Mouse (Mus musculus): Measurements from ENCODE around the gene Olfr202. TPM values are rescaled to one million over a fixed set of nuclear protein-coding genes. Genes with fewer than 3 reads are reported as not detected.
"Not testable (repeated sequence)": the region's sequence is repeated elsewhere in the genome, so short reads cannot be mapped to it uniquely, and the experiment has no call there.

Olfr202 gene
- total and polyA plus RNA-seq, 2 experiments from 2014 or later = not detected

GRCm38 (mm10) chr16:59283476-59283875, 3.1 kb downstream of the Olfr202 start:
- DNase-seq (ENCODE audit: low spot score) (no peak), ATAC-seq (ENCODE audit: insufficient read depth, low read depth) (no peak)
- no peak overlapping the region for H3K27ac ChIP-seq (ENCODE audit: low read depth)
- no peaks in the 10 kb centered on the region for H3K4me1 ChIP-seq (ENCODE audit: control insufficient read depth, insufficient read depth)
- no peaks in the 10 kb centered on the region for H3K27me3 ChIP-seq (ENCODE audit: control insufficient read depth, insufficient read depth, low read length)
- no peak overlapping the region for H3K9ac ChIP-seq (replicated peaks; ENCODE audit: low read depth, low read length)
- TF ChIP-seq EP300 (IDR thresholded peaks at IDR 0.05; ENCODE audit: low read depth) (no peak), CTCF (IDR thresholded peaks at IDR 0.05; ENCODE audit: low read depth) (no peak)
- no peaks in the 10 kb centered on the region for H3K36me3 ChIP-seq (replicated peaks; ENCODE audit: control insufficient read depth, insufficient read depth, low read length)
- H3K4me3 ChIP-seq (ENCODE audit: low read depth, low read length) = no peak overlapping the region
- H3K4me2 ChIP-seq (ENCODE audit: low read depth, low read length) = no peak overlapping the region
- 56% methylated on average over 1 of the region's 1 CpGs for WGBS
- H3K9me3 ChIP-seq (replicated peaks; ENCODE audit: control insufficient read depth, low read length) = no peaks in the 10 kb centered on the region

GRCm38 (mm10) chr16:59280542-59280941, 6.1 kb downstream of the Olfr202 start:
- Histone ChIP-seq H3K27me3 (ENCODE audit: control insufficient read depth, insufficient read depth, low read length) (no peaks in the 10 kb centered on the region), H3K4me1 (ENCODE audit: control insufficient read depth, insufficient read depth) (no peaks in the 10 kb centered on the region), H3K4me3 (ENCODE audit: low read depth, low read length) (no peak overlapping the region), H3K9ac (replicated peaks; ENCODE audit: low read depth, low read length) (no peak overlapping the region), H3K36me3 (replicated peaks; ENCODE audit: control insufficient read depth, insufficient read depth, low read length) (no peaks in the 10 kb centered on the region), H3K27ac (ENCODE audit: low read depth) (no peak overlapping the region), H3K4me2 (ENCODE audit: low read depth, low read length) (no peak overlapping the region), H3K9me3 (replicated peaks; ENCODE audit: control insufficient read depth, low read length) (no peaks in the 10 kb centered on the region)
- WGBS = 38% methylated on average over 3 of the region's 3 CpGs
- DNase-seq (ENCODE audit: low spot score) (no peak), ATAC-seq (ENCODE audit: insufficient read depth, low read depth) (no peak)
- TF ChIP-seq CTCF (IDR thresholded peaks at IDR 0.05; ENCODE audit: low read depth) (no peak), EP300 (IDR thresholded peaks at IDR 0.05; ENCODE audit: low read depth) (no peak)

GRCm38 (mm10) chr16:59272532-59272931, 14.1 kb downstream of the Olfr202 start, which contains the start of gene Olfr201:
Olfr201 (minus strand) TSS chr16:59272632.
- not testable (repeated sequence) for H3K4me1 ChIP-seq (ENCODE audit: control insufficient read depth, insufficient read depth); H3K27ac ChIP-seq (ENCODE audit: low read depth); H3K36me3 ChIP-seq (replicated peaks; ENCODE audit: control insufficient read depth, insufficient read depth, low read length); DNase-seq (ENCODE audit: low spot score); ATAC-seq (ENCODE audit: insufficient read depth, low read depth); H3K9me3 ChIP-seq (replicated peaks; ENCODE audit: control insufficient read depth, low read length); H3K27me3 ChIP-seq (ENCODE audit: control insufficient read depth, insufficient read depth, low read length); H3K4me3 ChIP-seq (ENCODE audit: low read depth, low read length); H3K4me2 ChIP-seq (ENCODE audit: low read depth, low read length); H3K9ac ChIP-seq (replicated peaks; ENCODE audit: low read depth, low read length)
- 69% methylated on average over 4 of the region's 4 CpGs for WGBS

GRCm38 (mm10) chr16:59269097-59269496, 17.5 kb downstream of the Olfr202 start:
- WGBS = 58% methylated on average over 4 of the region's 4 CpGs
- H3K4me1 ChIP-seq (ENCODE audit: control insufficient read depth, insufficient read depth); DNase-seq (ENCODE audit: low spot score); H3K27me3 ChIP-seq (ENCODE audit: control insufficient read depth, insufficient read depth, low read length); H3K36me3 ChIP-seq (replicated peaks; ENCODE audit: control insufficient read depth, insufficient read depth, low read length); H3K4me3 ChIP-seq (ENCODE audit: low read depth, low read length); H3K9ac ChIP-seq (replicated peaks; ENCODE audit: low read depth, low read length); H3K4me2 ChIP-seq (ENCODE audit: low read depth, low read length); ATAC-seq (ENCODE audit: insufficient read depth, low read depth); H3K27ac ChIP-seq (ENCODE audit: low read depth); H3K9me3 ChIP-seq (replicated peaks; ENCODE audit: control insufficient read depth, low read length): not testable (repeated sequence)

GRCm38 (mm10) chr16:59249684-59250083, 36.9 kb downstream of the Olfr202 start:
- no peak overlapping the region for H3K4me3 ChIP-seq (ENCODE audit: low read depth, low read length)
- H3K9me3 ChIP-seq (replicated peaks; ENCODE audit: control insufficient read depth, low read length) = no peaks in the 10 kb centered on the region
- H3K9ac ChIP-seq (replicated peaks; ENCODE audit: low read depth, low read length) = no peak overlapping the region
- H3K4me1 ChIP-seq (ENCODE audit: control insufficient read depth, insufficient read depth) = no peaks in the 10 kb centered on the region
- H3K4me2 ChIP-seq (ENCODE audit: low read depth, low read length) = no peak overlapping the region
- DNase-seq (ENCODE audit: low spot score) (no peak), ATAC-seq (ENCODE audit: insufficient read depth, low read depth) (no peak)
- no peak overlapping the region for H3K27ac ChIP-seq (ENCODE audit: low read depth)
- TF ChIP-seq CTCF (IDR thresholded peaks at IDR 0.05; ENCODE audit: low read depth) (no peak), EP300 (IDR thresholded peaks at IDR 0.05; ENCODE audit: low read depth) (no peak)
- 79% methylated on average over 17 of the region's 17 CpGs for WGBS
- H3K36me3 ChIP-seq (replicated peaks; ENCODE audit: control insufficient read depth, insufficient read depth, low read length) = no peaks in the 10 kb centered on the region
- no peaks in the 10 kb centered on the region for H3K27me3 ChIP-seq (ENCODE audit: control insufficient read depth, insufficient read depth, low read length)

Other genes starting within 250 kb of the Olfr202 start
- not detected in 2 replicates for gene Olfr187, start 247.0 kb downstream of the Olfr202 start, total RNA-seq (2014; rRNA removed; ENCODE audit: low replicate concordance)
- gene Olfr187, start 247.0 kb downstream of the Olfr202 start, polyA plus RNA-seq (2015; fragmentation: Nextera tagmentation; extraction: Ambion mirVana) = not detected in 2 replicates
- gene Olfr190, start 208.8 kb downstream of the Olfr202 start, total RNA-seq (2014; rRNA removed; ENCODE audit: low replicate concordance) = not detected in 2 replicates
- not detected in 2 replicates for gene Olfr190, start 208.8 kb downstream of the Olfr202 start, polyA plus RNA-seq (2015; fragmentation: Nextera tagmentation; extraction: Ambion mirVana)
- gene Olfr191, start 197.0 kb downstream of the Olfr202 start, total RNA-seq (2014; rRNA removed; ENCODE audit: low replicate concordance) = not detected in 2 replicates
- not detected in 2 replicates for gene Olfr191, start 197.0 kb downstream of the Olfr202 start, polyA plus RNA-seq (2015; fragmentation: Nextera tagmentation; extraction: Ambion mirVana)
- not detected in 2 replicates for gene Olfr193, start 174.9 kb downstream of the Olfr202 start, total RNA-seq (2014; rRNA removed; ENCODE audit: low replicate concordance)
- gene Olfr193, start 174.9 kb downstream of the Olfr202 start, polyA plus RNA-seq (2015; fragmentation: Nextera tagmentation; extraction: Ambion mirVana) = not detected in 2 replicates
- gene Olfr194, start 165.7 kb downstream of the Olfr202 start, total RNA-seq (2014; rRNA removed; ENCODE audit: low replicate concordance) = not detected in 2 replicates
- not detected in 2 replicates for gene Olfr194, start 165.7 kb downstream of the Olfr202 start, polyA plus RNA-seq (2015; fragmentation: Nextera tagmentation; extraction: Ambion mirVana)
- gene Olfr195, start 139.7 kb downstream of the Olfr202 start, total RNA-seq (2014; rRNA removed; ENCODE audit: low replicate concordance) = not detected in 2 replicates
- gene Olfr195, start 139.7 kb downstream of the Olfr202 start, polyA plus RNA-seq (2015; fragmentation: Nextera tagmentation; extraction: Ambion mirVana) = not detected in 2 replicates
- not detected in 2 replicates for gene Olfr196, start 116.3 kb downstream of the Olfr202 start, total RNA-seq (2014; rRNA removed; ENCODE audit: low replicate concordance)
- gene Olfr196, start 116.3 kb downstream of the Olfr202 start, polyA plus RNA-seq (2015; fragmentation: Nextera tagmentation; extraction: Ambion mirVana) = not detected in 2 replicates
- gene Olfr198, start 83.3 kb downstream of the Olfr202 start, total RNA-seq (2014; rRNA removed; ENCODE audit: low replicate concordance) = not detected in 2 replicates
- not detected in 2 replicates for gene Olfr198, start 83.3 kb downstream of the Olfr202 start, polyA plus RNA-seq (2015; fragmentation: Nextera tagmentation; extraction: Ambion mirVana)
- not detected in 2 replicates for gene Olfr199, start 67.0 kb downstream of the Olfr202 start, total RNA-seq (2014; rRNA removed; ENCODE audit: low replicate concordance)
- not detected in 2 replicates for gene Olfr199, start 67.0 kb downstream of the Olfr202 start, polyA plus RNA-seq (2015; fragmentation: Nextera tagmentation; extraction: Ambion mirVana)
- not detected in 2 replicates for gene Olfr201, start 14.2 kb downstream of the Olfr202 start, total RNA-seq (2014; rRNA removed; ENCODE audit: low replicate concordance)
- not detected in 2 replicates for gene Olfr201, start 14.2 kb downstream of the Olfr202 start, polyA plus RNA-seq (2015; fragmentation: Nextera tagmentation; extraction: Ambion mirVana)
- gene Olfr203, start 12.1 kb upstream of the Olfr202 start, total RNA-seq (2014; rRNA removed; ENCODE audit: low replicate concordance) = not detected in 2 replicates
- not detected in 2 replicates for gene Olfr203, start 12.1 kb upstream of the Olfr202 start, polyA plus RNA-seq (2015; fragmentation: Nextera tagmentation; extraction: Ambion mirVana)
- gene Olfr204, start 31.5 kb upstream of the Olfr202 start, total RNA-seq (2014; rRNA removed; ENCODE audit: low replicate concordance) = not detected in 2 replicates
- gene Olfr204, start 31.5 kb upstream of the Olfr202 start, polyA plus RNA-seq (2015; fragmentation: Nextera tagmentation; extraction: Ambion mirVana) = not detected in 2 replicates
- gene Olfr205, start 44.3 kb upstream of the Olfr202 start, total RNA-seq (2014; rRNA removed; ENCODE audit: low replicate concordance) = not detected in 2 replicates
- gene Olfr205, start 44.3 kb upstream of the Olfr202 start, polyA plus RNA-seq (2015; fragmentation: Nextera tagmentation; extraction: Ambion mirVana) = not detected in 2 replicates
- not detected in 2 replicates for gene Olfr206, start 62.5 kb upstream of the Olfr202 start, total RNA-seq (2014; rRNA removed; ENCODE audit: low replicate concordance)
- gene Olfr206, start 62.5 kb upstream of the Olfr202 start, polyA plus RNA-seq (2015; fragmentation: Nextera tagmentation; extraction: Ambion mirVana) = not detected in 2 replicates
- not detected in 2 replicates for gene Olfr209, start 77.2 kb upstream of the Olfr202 start, total RNA-seq (2014; rRNA removed; ENCODE audit: low replicate concordance)
- not detected in 2 replicates for gene Olfr209, start 77.2 kb upstream of the Olfr202 start, polyA plus RNA-seq (2015; fragmentation: Nextera tagmentation; extraction: Ambion mirVana)
- not detected in 2 replicates for gene Gabrr3, start 120.5 kb upstream of the Olfr202 start, total RNA-seq (2014; rRNA removed; ENCODE audit: low replicate concordance)
- not detected in 2 replicates for gene Gabrr3, start 120.5 kb upstream of the Olfr202 start, polyA plus RNA-seq (2015; fragmentation: Nextera tagmentation; extraction: Ambion mirVana)
- 0.73 and 3.4 TPM in 2 replicates for gene Riox2, start 185.0 kb upstream of the Olfr202 start, total RNA-seq (2014; rRNA removed; ENCODE audit: low replicate concordance)
- gene Riox2, start 185.0 kb upstream of the Olfr202 start, polyA plus RNA-seq (2015; fragmentation: Nextera tagmentation; extraction: Ambion mirVana) = 15.0 and 16.3 TPM in 2 replicates

Measured in heart, postnatal 0 days (tissue).